Mouse (Mus musculus) 416B (cell line): ENCODE measurements at regions not wholly inside any gene's neighbourhood (a gene's known extent, or its start where the extent isn't known, plus 50 kb on each side); places are given as distances from the start of the nearest gene placed in this dataset.

Experiments
- DNase-seq: peaks from one replicate; pipeline ENCODE4 v3.0.0; 2011; ENCODE audit warnings: low read depth

DNA sequence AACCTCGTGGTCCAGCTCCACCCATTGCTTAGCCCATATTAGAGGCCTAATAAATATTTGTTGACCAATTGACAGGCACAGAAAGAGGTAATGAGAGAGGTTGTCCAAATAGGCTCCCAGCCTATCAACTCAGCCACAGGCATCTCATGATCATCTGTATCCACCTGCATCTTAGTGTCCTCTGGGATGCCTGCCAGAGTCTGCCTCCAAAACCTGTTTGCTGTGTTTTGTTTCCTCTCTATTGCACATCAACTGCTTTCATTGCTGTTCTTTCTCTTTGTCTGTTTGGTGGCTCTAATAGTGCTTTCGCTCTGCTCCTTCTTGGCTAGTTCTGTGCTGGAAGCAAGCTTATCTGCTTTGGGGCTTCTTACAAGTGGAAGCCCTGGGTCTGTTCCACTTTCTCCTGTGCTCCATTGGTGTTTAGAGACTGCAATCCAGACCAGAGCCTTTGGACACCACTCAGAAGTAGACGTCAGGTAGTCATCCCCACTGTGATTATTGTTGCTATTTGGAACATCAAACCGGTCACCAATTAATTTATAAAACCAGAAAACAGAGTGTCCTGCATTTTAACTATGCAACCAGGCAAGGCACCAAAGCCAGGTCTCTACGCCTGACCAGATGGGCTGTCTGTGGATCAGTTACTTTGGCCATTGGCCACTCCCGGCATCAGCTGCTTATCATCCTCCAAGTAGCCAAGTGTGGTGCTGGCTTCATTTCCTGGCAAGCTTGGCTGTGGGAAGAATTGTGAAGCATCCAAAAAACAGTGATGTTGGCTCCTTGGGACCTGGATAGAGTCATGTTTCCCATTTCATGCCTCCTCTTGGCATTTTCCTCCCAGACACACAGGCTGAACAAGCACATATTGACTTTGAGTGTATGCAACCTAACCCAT lies 74.5 kb upstream of the Hs3st4 start:
- no peak for DNase-seq

GRCm38 (mm10) chr7:123921461-123921860 lies 61.2 kb upstream of the Hs3st4 start:
- DNase-seq = no peak

GRCm38 (mm10) chr7:123932486-123932885 lies 50.2 kb upstream of the Hs3st4 start:
- no peak for DNase-seq
